Mouse (Mus musculus) kidney, embryonic 16.5 days (tissue): ENCODE measurements around the gene Slc44a4. TPM values are rescaled to one million over a fixed set of nuclear protein-coding genes. Genes with fewer than 3 reads are reported as not detected.
"Not testable (repeated sequence)": the region's sequence is repeated elsewhere in the genome, so short reads cannot be mapped to it uniquely, and the experiment has no call there.

ENCODE experiments used
- ATAC-seq: fragments of 200-750 bp; cut with Nextera tagmentation; 2 replicates; pipeline ENCODE4 v1.8.0; 2017; ENCODE audit warnings: moderate TSS enrichment; ENCODE audit not compliant: low FRiP score, low TSS enrichment
- H3K27ac ChIP-seq: fragments of 300-500 bp; sonication (generic); 2 replicates; pipeline ENCODE4 v1.5.1; 2014; ENCODE audit warnings: low read length
- H3K27me3 ChIP-seq: fragments of 300-500 bp; sonication (generic); 2 replicates; pipeline ENCODE4 v1.6.1; 2014; ENCODE audit warnings: low read length, control low read depth, mixed read lengths; ENCODE audit not compliant: insufficient read depth
- H3K36me3 ChIP-seq: fragments of 300-500 bp; sonication (generic); 2 replicates; pipeline ENCODE4 v1.6.1; 2014; ENCODE audit warnings: low read length, control low read depth, mixed read lengths; ENCODE audit not compliant: insufficient read depth
- H3K4me1 ChIP-seq: fragments of 300-500 bp; sonication (generic); 2 replicates; pipeline ENCODE4 v1.6.1; 2014; ENCODE audit warnings: low read length, control low read depth, mixed read lengths; ENCODE audit not compliant: insufficient read depth
- H3K4me2 ChIP-seq: fragments of 300-500 bp; sonication (generic); replicated peaks from 2 replicates; pipeline ENCODE4 v1.6.1; 2014; ENCODE audit warnings: low read depth, low read length
- H3K4me3 ChIP-seq: fragments of 300-500 bp; sonication (generic); 2 replicates; pipeline ENCODE4 v1.5.1; 2014; ENCODE audit warnings: mild to moderate bottlenecking, low read length
- H3K9ac ChIP-seq: fragments of 300-500 bp; sonication (generic); replicated peaks from 2 replicates; pipeline ENCODE4 v1.6.1; 2014; ENCODE audit warnings: low read length
- H3K9me3 ChIP-seq: fragments of 300-500 bp; sonication (generic); 2 replicates; pipeline ENCODE4 v1.6.1; 2016; ENCODE audit warnings: low read length, control low read depth
- WGBS: fragments of 180-500 bp; shearing (Covaris S2); extraction: QIAGEN DNeasy Blood & Tissue Kit; methylation state at CpG from one replicate; pipeline ENCODE4 v1.1.7; 2014; 5-methylcytosine and 5-hydroxymethylcytosine counted together
- polyA plus RNA-seq: library from polyadenylated mRNA; unstranded; fragments of >200 nt; fragmentation: Nextera tagmentation; extraction: Ambion mirVana; gene quantifications from 2 replicates; pipeline ENCODE4 v1.2.1, GENCODE M21; 2015

Gene Slc44a4
- polyA plus RNA-seq, 1 experiment from 2014 or later: 18.9 TPM

DNA sequence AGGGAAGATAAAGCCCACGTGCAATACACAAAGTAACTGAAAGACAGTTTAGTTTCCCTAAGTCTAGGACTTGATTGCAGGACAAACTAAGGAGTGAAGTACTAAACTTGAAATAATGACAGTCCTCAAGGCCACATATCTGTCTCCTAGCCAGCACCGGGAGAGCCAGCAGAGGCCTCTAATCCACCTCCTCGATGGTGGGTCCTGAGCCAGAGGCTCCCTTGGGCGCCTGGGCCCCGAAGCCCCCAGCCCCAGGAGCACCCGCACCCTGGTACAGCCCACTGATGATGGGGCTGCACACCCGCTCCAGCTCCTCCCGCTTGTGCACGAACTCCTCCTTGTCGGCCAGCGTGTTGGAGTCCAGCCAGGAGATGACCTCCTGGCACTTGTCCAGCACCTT, 55.6 kb downstream of the Slc44a4 start, which contains the start of gene Gm20481:
Gene Gm20481, plus strand, starts transcription at position 91 of the 400 bp plus-strand sequence.
- not testable (repeated sequence) for H3K4me2 ChIP-seq, H3K4me3 ChIP-seq, H3K36me3 ChIP-seq, H3K4me1 ChIP-seq, H3K27ac ChIP-seq, H3K9me3 ChIP-seq, H3K9ac ChIP-seq, ATAC-seq
- WGBS: 68% methylated on average over 6 of the region's 11 CpGs
- peaks cover 23% of the 10 kb centered on the region for H3K27me3 ChIP-seq

DNA sequence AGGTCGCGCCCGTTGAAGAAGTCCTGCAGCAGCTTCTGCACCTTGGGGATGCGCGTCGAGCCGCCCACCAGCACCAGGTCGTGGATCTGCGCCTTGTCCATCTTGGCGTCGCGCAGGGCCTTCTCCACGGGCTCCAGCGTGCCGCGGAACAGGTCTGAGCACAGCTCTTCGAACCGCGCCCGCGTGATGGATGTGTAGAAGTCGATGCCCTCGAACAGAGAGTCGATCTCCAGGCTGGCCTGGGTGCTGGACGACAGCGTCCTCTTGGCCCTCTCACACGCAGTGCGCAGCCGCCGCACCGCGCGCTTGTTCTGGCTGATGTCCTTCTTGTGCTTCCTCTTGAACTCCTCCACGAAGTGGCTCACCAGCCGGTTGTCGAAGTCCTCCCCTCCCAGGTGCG, 56.6 kb downstream of the Slc44a4 start:
- not testable (repeated sequence) for H3K4me2 ChIP-seq, H3K27ac ChIP-seq, H3K36me3 ChIP-seq, H3K4me3 ChIP-seq, H3K9me3 ChIP-seq, ATAC-seq, H3K4me1 ChIP-seq, H3K9ac ChIP-seq
- 48% methylated on average over 20 of the region's 37 CpGs for WGBS
- peaks cover 23% of the 10 kb centered on the region for H3K27me3 ChIP-seq

GRCm38 (mm10) chr17:34971694-34972068, 57.4 kb downstream of the Slc44a4 start:
- Histone ChIP-seq H3K4me2 (peak overlapping the region; percentile 84), H3K4me3 (peak overlapping the region; percentile 47), H3K27me3 (peaks cover 23% of the 10 kb centered on the region)
- WGBS: 1% methylated on average over 23 of the region's 43 CpGs
- not testable (repeated sequence) for H3K27ac ChIP-seq, H3K4me1 ChIP-seq, H3K36me3 ChIP-seq, H3K9me3 ChIP-seq, H3K9ac ChIP-seq
- ATAC-seq: peak; percentile 49; the same call in 1 of the 2 replicates

DNA sequence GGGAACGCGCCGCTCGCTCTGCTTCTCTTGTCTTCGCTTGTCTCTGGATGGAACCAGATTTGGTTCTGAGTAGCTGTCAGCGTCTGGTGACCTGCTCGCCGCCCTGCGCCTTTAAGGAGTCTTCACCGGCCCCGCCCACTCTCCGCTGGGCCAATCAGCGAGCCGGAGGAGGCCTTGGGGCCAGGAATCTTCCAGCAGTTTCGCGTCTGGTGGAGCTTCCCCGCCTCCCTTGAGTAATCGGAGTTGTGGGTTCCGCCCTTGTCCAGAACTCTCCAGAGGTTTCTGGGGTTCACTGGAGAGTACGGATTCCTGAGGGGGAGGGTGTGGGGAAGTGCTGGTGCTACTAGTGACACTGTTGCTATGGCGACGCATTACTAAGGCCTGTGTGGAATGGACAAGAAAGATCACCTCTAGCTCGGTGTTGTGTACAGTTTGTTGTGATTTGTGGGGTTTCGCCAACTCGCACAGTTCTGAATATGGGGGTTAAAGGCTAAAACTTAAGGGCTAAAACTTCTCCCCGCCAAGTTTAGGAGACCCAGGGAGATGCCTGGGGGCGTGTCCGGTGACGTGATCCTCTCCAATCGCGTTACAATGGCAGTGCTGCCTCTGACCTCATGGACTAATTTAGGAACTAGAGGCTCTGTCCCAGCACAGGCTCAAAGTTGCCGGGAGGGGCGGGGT, 57.9 kb downstream of the Slc44a4 start, which contains the start of the genes Hspa1a and Hspa1l:
Gene Hspa1a, minus strand, starts transcription at position 88 of the 681 bp plus-strand sequence.
Gene Hspa1l, plus strand, starts transcription at position 635 of the 681 bp plus-strand sequence.
- peaks cover 23% of the 10 kb centered on the region for H3K27me3 ChIP-seq
- peak within 1 kb of the TSS; percentile 47 for H3K4me3 ChIP-seq
- not testable (repeated sequence) for H3K4me1 ChIP-seq, H3K36me3 ChIP-seq, H3K9me3 ChIP-seq
- ATAC-seq: peak; percentile 95
- peak within 1 kb of the TSS; percentile 54 for H3K9ac ChIP-seq
- WGBS: under 1% methylated on average over 26 of the region's 33 CpGs
- H3K27ac ChIP-seq: peak within 1 kb of the TSS; percentile 55
- H3K4me2 ChIP-seq: peak within 1 kb of the TSS; percentile 84

DNA sequence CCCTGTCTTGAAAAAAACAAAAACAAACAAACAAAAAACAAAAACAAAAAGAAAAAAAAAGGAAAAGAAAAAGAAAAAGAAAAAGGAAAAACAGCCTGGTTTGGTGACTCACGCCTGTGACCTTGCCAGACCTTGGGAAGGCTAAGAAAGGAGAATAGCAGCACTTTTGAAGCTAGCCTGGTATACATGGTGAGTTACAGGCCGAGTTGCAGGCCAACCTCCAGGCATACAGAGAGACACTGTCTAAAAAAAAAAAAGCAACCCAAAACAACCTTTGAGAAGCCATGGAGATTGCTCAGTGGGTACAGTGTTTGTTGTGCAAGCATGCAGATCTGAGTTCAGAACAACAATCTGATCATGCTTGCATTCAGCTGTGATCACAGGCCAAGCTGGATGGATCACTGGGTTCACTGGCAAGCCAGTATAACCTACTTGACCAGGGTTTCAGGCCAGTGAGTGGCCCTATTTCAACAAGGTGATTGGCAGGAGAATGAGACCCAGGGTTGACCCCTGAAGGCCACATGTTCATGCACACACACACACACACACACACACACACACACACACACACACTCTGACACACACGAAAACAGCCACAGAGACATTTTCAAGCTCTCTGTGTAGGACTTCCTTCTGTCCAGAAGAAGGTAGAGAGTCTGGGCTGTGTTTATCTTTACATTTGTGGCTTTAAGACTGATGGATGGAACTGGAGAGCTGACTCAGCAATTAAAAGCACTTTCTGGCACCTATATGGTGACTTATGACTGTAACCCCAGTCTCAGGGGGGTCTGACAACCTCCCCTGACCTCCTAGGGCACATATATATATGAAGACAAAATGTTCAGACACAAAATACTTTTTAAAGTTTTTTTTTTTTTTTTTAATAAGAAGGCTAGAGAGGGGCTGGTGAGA, 61.6 kb downstream of the Slc44a4 start:
- Histone ChIP-seq H3K9me3 (no peaks in the 10 kb centered on the region), H3K9ac (no peak overlapping the region), H3K27me3 (no peaks in the 10 kb centered on the region), H3K4me1 (peaks cover 12% of the 10 kb centered on the region), H3K27ac (no peak overlapping the region), H3K4me2 (no peak overlapping the region), H3K4me3 (no peak overlapping the region), H3K36me3 (no peaks in the 10 kb centered on the region)
- no peak for ATAC-seq
- 76% methylated on average over 3 of the region's 3 CpGs for WGBS

DNA sequence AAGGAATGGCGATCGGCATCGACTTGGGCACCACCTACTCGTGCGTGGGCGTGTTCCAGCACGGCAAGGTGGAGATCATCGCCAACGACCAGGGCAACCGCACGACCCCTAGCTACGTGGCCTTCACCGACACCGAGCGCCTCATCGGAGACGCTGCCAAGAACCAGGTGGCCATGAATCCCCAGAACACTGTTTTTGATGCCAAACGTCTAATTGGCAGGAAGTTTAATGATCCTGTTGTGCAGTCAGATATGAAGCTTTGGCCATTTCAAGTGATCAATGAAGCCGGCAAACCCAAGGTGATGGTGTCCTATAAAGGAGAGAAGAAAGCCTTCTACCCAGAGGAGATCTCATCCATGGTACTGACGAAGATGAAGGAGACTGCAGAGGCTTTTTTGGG, 62.7 kb downstream of the Slc44a4 start:
- Histone ChIP-seq H3K4me3 (no peak overlapping the region), H3K9ac (no peak overlapping the region), H3K4me1 (peaks cover 16% of the 10 kb centered on the region), H3K27me3 (no peaks in the 10 kb centered on the region), H3K27ac (no peak overlapping the region), H3K9me3 (no peaks in the 10 kb centered on the region), H3K4me2 (no peak overlapping the region), H3K36me3 (no peaks in the 10 kb centered on the region)
- no peak for ATAC-seq
- 90% methylated on average over 20 of the region's 20 CpGs for WGBS

DNA sequence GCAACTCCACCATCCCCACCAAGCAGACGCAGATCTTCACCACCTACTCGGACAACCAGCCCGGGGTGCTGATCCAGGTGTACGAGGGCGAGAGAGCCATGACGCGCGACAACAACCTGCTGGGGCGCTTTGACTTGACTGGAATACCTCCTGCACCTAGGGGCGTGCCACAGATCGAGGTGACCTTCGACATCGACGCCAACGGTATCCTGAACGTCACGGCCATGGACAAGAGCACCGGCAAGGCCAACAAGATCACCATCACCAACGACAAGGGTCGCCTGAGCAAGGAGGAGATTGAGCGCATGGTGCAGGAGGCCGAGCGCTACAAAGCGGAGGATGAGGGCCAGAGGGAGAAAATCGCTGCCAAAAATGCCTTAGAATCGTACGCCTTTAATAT, 64.0 kb downstream of the Slc44a4 start:
- no peak for ATAC-seq
- no peaks in the 10 kb centered on the region for H3K36me3 ChIP-seq
- no peaks in the 10 kb centered on the region for H3K9me3 ChIP-seq
- no peak overlapping the region for H3K4me3 ChIP-seq
- WGBS: 90% methylated on average over 27 of the region's 27 CpGs
- peaks cover 18% of the 10 kb centered on the region for H3K4me1 ChIP-seq
- H3K27ac ChIP-seq: no peak overlapping the region
- H3K4me2 ChIP-seq: no peak overlapping the region
- no peaks in the 10 kb centered on the region for H3K27me3 ChIP-seq
- no peak overlapping the region for H3K9ac ChIP-seq

DNA sequence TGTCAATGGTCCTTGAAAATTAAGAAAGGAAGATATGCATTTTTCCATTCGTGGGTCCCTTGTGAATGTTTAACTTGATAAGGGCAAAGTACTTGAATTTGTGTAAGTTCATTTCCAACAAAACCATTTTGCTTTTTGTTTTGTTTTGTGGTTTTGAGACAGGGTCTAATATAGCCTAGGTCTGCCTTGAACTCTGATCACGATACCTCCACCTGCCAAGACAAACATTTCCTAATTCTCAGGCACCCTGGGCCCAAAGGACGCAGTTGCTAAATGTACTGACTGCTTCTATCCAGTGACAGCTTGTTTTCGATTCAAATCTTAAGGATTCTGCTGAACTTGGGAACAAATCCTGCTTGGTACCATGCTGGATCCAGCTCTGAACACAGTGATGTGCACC, 65.4 kb downstream of the Slc44a4 start:
- Histone ChIP-seq H3K4me1 (peaks cover 20% of the 10 kb centered on the region), H3K9ac (no peak overlapping the region), H3K4me3 (no peak overlapping the region), H3K27me3 (no peaks in the 10 kb centered on the region), H3K4me2 (no peak overlapping the region), H3K27ac (no peak overlapping the region), H3K36me3 (no peaks in the 10 kb centered on the region), H3K9me3 (no peaks in the 10 kb centered on the region)
- ATAC-seq: no peak
- WGBS: 87% methylated on average over 4 of the region's 4 CpGs
